Mouse (Mus musculus): ENCODE measurements at regions not wholly inside any gene's neighbourhood (a gene's known extent, or its start where the extent isn't known, plus 50 kb on each side); places are given as distances from the start of the nearest gene placed in this dataset.

- H3K9ac ChIP-seq (replicated peaks; ENCODE audit: low read depth, low read length), result no peak overlapping the region
- WGBS, result 64% methylated on average over 6 of the region's 6 CpGs
- H3K36me3 ChIP-seq (ENCODE audit: control insufficient read depth, insufficient read depth), result no peaks in the 10 kb centered on the region
- H3K9me3 ChIP-seq (ENCODE audit: control insufficient read depth, low read length), result no peaks in the 10 kb centered on the region
- no peaks in the 10 kb centered on the region for H3K27me3 ChIP-seq (replicated peaks; ENCODE audit: control insufficient read depth, insufficient read depth, low read length)
- no peak for ATAC-seq
- no peak overlapping the region for H3K27ac ChIP-seq (ENCODE audit: low read length)
- H3K4me2 ChIP-seq (ENCODE audit: low read length), result no peak overlapping the region
- no peak overlapping the region for H3K4me3 ChIP-seq (replicated peaks; ENCODE audit: low read length)
- H3K4me1 ChIP-seq (replicated peaks; ENCODE audit: control insufficient read depth, insufficient read depth, low read length), result no peaks in the 10 kb centered on the region; the same call in 1 of the 2 replicates
These were observed 617.5 kb upstream of the Cypt12 start for GRCm38 (mm10) chr3:17330429-17331373.

- H3K9ac ChIP-seq (replicated peaks; ENCODE audit: low read depth, low read length), result no peak overlapping the region
- no peak overlapping the region for H3K27ac ChIP-seq (ENCODE audit: low read length)
- no peaks in the 10 kb centered on the region for H3K4me1 ChIP-seq (replicated peaks; ENCODE audit: control insufficient read depth, insufficient read depth, low read length)
- no peaks in the 10 kb centered on the region for H3K27me3 ChIP-seq (replicated peaks; ENCODE audit: control insufficient read depth, insufficient read depth, low read length)
- peak; percentile 81 for ATAC-seq
- H3K4me2 ChIP-seq (ENCODE audit: low read length), result no peak overlapping the region
- H3K4me3 ChIP-seq (replicated peaks; ENCODE audit: low read length), result no peak overlapping the region
- no peaks in the 10 kb centered on the region for H3K9me3 ChIP-seq (ENCODE audit: control insufficient read depth, low read length)
- WGBS, result 57% methylated on average over 3 of the region's 3 CpGs
- no peaks in the 10 kb centered on the region for H3K36me3 ChIP-seq (ENCODE audit: control insufficient read depth, insufficient read depth)
These were observed 588.0 kb upstream of the Cypt12 start for GRCm38 (mm10) chr3:17360253-17360652.
